Mouse (Mus musculus) liver, postnatal 0 days (tissue): ENCODE measurements at regions not wholly inside any gene's neighbourhood (a gene's known extent, or its start where the extent isn't known, plus 50 kb on each side); places are given as distances from the start of the nearest gene placed in this dataset.

ENCODE experiments used
- CTCF ChIP-seq: sonication (generic); IDR thresholded peaks from 2 replicates; pipeline ENCODE4 v1.5.1; 2016; ENCODE audit warnings: antibody characterized with exemption, low read depth
- EP300 ChIP-seq: IDR thresholded peaks from 2 replicates; pipeline ENCODE4 v1.6.1; 2016; ENCODE audit warnings: antibody characterized with exemption, low read depth, mild to moderate bottlenecking

DNA sequence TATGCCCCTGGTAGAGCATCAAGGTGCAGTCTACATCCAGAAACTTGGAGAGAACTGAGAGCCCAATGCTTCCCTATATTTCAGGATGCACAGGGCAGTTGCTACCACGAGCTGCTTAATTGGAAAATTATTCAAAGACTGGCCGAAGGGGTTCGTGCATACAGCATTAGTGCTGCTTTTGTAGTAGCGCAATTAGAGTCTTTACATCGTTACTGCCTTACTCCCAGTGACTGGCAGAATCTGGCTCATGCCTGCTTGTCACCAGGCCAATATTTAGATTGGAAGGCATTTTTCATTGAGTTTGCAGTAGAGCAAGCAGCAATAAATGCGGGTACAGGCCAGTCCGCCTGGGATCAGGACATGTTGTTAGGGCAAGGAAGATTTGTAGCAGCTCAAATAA is 690.3 kb upstream of the Cdh18 start:
- TF ChIP-seq CTCF (no peak), EP300 (no peak)
